Mouse (Mus musculus): Measurements from ENCODE around the gene Gipr. TPM values are rescaled to one million over a fixed set of nuclear protein-coding genes. Genes with fewer than 3 reads are reported as not detected.

The Gipr gene
- not detected for polyA plus RNA-seq (2017; shearing (Covaris generic))

GRCm38 (mm10) chr7:19165656-19166423 lies at the start of gene Gipr:
Gipr (minus strand) TSS chr7:19166127.

DNA sequence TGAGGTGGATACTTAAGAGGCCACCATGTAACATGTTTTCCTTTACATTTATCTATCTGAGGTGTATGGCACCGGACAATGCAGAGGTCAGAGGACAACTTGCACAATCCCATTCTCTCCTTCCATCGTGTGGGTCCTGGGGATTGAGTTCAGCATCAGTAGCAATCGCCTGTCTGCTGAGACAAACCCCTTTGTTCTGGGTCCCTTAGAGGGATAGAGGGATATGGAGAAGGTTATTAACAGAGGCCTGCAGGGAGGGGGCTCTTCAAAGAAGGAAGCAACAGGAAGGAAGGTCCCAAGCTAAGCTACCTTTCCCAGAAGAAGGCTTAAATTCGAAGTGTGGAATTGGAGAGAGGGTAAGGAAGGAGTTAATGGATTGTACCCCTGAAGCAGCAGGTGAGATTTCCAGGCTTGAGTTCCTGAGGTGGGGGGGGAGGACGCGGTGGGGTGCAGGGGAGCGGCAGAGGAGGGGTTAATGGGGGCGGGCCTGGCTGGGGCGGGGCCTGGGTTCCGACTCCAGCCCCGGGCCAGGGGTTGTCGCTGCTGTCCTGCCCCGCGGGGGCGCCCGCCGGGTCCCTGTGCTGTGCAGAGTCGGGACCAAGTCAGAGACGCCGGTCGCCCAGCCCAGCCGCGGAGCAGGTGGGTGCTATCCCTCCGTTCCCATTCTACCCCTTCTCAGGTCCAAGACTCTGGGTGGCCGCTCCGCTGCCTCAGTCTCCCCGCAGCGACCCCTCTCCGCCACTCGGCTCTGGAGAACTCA lies 46.2 kb upstream of the Gipr start, which contains the start of gene Gpr4:
Gene Gpr4 (plus strand): TSS at position 543 of the 760 bp plus-strand sequence.

DNA sequence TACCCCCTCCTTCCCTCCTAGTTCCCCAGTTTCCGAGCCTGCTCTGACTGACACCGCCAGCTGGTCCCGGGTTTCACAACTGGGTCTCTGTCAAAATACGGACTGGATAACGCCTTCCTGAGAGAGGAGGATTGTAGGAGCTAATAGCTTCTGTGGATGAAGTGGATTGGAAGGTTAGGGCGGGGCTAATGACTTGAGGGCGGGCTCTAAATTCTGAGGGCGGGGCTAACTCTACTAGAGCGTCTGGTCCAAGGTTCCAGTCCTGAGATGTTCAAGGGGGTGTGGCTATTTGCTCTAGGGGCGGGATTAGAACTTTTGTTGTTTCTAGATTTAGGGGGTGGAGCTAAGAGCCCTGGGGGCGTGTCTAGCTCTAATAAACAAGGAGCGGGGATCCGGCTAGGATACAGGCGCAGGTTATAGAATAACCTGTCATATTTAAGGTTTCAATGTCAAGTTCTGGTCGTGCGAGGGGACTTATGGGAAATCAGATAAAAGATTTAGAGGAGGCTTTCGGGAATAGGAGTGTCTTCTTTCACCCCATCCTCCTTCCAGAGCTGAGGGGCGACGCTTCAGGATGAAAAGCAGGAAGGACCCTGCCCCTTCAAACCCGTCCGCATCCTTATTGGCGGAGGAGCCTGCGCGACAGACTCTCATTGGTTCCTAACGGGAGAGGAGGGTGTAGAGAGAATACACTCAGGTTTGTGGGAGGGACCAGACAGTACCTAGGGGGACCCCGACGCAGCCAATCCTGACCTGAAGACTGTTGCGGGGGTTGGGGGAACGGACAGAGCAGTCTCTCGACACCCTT lies 10.0 kb upstream of the Gipr start, which contains the start of gene Eml2:
Gene Eml2 (plus strand): TSS at position 714 of the 808 bp plus-strand sequence.

GRCm38 (mm10) chr7:19149626-19150025 lies 16.3 kb downstream of the Gipr start, which contains the start of gene Snrpd2:
Snrpd2 (plus strand) TSS chr7:19149722.

DNA sequence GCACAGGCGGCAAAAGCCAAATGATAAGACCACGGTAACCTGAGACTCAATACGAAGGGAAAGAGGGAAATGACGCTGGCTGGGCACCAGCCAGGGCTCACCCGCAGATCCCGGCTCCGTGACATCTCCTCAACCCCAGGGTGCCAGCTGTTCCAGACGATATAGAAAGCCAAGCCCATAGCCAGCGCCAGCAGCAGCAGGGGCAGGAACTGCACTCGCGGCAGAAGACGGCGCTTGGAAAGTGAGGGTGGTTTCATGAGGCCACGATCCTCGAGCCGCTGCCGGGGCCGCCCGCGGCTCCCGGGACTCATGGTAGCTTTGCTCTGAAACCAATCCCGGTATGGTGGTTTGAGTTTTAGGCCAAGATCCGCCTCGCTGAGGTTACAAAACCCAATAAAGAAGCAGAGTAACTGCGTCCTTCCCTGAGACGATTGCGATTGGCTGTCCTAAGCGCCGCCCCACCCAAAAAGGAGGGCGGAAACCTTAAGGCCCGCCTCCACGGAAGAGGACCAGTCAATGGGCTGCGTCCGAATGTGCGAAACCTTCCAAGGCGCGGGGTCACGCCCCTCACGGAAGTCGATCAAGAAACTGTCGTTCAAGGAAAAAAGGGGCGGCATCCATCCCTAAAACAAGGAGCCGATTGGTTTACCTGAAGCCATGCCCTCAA lies 16.9 kb downstream of the Gipr start, which contains the start of gene Qpctl:
Gene Qpctl (minus strand): TSS at position 417 of the 667 bp plus-strand sequence.

DNA sequence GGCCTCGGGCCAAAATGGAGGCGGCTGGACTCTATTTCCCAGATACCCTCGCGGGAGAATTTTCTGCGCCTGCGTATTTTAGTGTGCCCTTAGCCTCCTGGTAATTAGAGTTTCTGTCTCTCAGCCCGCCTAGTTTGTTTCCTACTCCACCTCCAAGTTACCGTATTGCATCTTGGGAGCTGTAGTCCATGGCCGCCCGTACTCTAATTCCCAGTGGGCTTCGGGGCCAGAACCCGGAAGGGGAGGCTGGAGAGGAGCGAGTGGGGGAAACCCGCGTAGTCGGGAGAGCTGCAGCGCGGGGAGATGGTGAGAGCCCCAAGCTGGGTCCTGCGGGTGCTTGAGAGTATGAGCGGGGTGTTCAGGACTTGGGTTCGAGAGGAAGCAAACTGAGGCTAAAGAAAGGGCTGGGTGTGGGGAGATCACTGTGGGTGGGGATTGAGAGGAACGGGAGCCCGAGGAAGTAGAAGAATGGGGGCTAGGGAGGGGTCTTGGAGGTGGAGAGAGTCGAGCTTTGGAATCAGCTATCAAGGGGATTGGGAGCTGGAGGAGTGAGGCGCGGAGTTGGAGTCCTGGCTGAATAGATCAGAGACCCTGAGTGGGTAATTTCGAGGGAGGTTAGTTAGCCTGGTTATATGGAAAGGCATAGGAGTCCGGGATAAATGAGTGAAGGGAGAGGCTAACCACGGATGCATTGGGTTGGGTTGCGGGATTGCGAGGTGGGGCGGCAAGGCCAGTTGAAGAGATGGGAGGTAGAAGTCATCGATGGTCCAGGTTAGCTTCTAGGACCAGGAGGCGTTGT lies 46.1 kb downstream of the Gipr start, which contains the start of gene Fbxo46:
Gene Fbxo46 (plus strand): TSS at position 229 of the 799 bp plus-strand sequence.

GRCm38 (mm10) chr7:19118028-19118771 lies 47.7 kb downstream of the Gipr start, which contains the start of gene Gm4969:
Gm4969 (minus strand) TSS chr7:19118368.

Other genes starting within 250 kb of the Gipr start
- not detected for gene Nova2, start 240.2 kb downstream of the Gipr start, polyA plus RNA-seq (2017; shearing (Covaris generic))
- not detected for gene Nanos2, start 178.7 kb downstream of the Gipr start, polyA plus RNA-seq (2017; shearing (Covaris generic))
- 3.3 TPM for gene Mypop, start 174.9 kb downstream of the Gipr start, polyA plus RNA-seq (2017; shearing (Covaris generic))
- 6.5 TPM for gene Irf2bp1, start 162.1 kb downstream of the Gipr start, polyA plus RNA-seq (2017; shearing (Covaris generic))
- gene Foxa3, start 142.6 kb downstream of the Gipr start, polyA plus RNA-seq (2017; shearing (Covaris generic)) = not detected
- gene Sympk, start 141.8 kb downstream of the Gipr start, polyA plus RNA-seq (2017; shearing (Covaris generic)) = 23.0 TPM
- not detected for gene Rsph6a, start 111.4 kb downstream of the Gipr start, polyA plus RNA-seq (2017; shearing (Covaris generic))
- gene Dmwd, start 89.9 kb downstream of the Gipr start, polyA plus RNA-seq (2017; shearing (Covaris generic)) = not detected
- 1.4 TPM for gene Dmpk, start 82.3 kb downstream of the Gipr start, polyA plus RNA-seq (2017; shearing (Covaris generic))
- gene Six5, start 71.5 kb downstream of the Gipr start, polyA plus RNA-seq (2017; shearing (Covaris generic)) = 0.35 TPM
- gene Gm4969, start 47.8 kb downstream of the Gipr start, polyA plus RNA-seq (2017; shearing (Covaris generic)) = not detected
- gene Fbxo46, start 46.3 kb downstream of the Gipr start, polyA plus RNA-seq (2017; shearing (Covaris generic)) = 36.5 TPM
- 14.1 TPM for gene Qpctl, start 16.8 kb downstream of the Gipr start, polyA plus RNA-seq (2017; shearing (Covaris generic))
- 46.5 TPM for gene Snrpd2, start 16.4 kb downstream of the Gipr start, polyA plus RNA-seq (2017; shearing (Covaris generic))
- gene Eml2, start 10.3 kb upstream of the Gipr start, polyA plus RNA-seq (2017; shearing (Covaris generic)) = 38.3 TPM
- gene Gpr4, start 46.4 kb upstream of the Gipr start, polyA plus RNA-seq (2017; shearing (Covaris generic)) = 0.10 TPM
- gene Opa3, start 62.2 kb upstream of the Gipr start, polyA plus RNA-seq (2017; shearing (Covaris generic)) = 25.0 TPM
- 290 TPM for gene Vasp, start 105.7 kb upstream of the Gipr start, polyA plus RNA-seq (2017; shearing (Covaris generic))
- 3.4 TPM for gene Ppm1n, start 113.9 kb upstream of the Gipr start, polyA plus RNA-seq (2017; shearing (Covaris generic))
- gene Rtn2, start 116.5 kb upstream of the Gipr start, polyA plus RNA-seq (2017; shearing (Covaris generic)) = not detected
- gene Fosb, start 143.9 kb upstream of the Gipr start, polyA plus RNA-seq (2017; shearing (Covaris generic)) = 0.62 TPM
- 98.2 TPM for gene Ercc1, start 178.7 kb upstream of the Gipr start, polyA plus RNA-seq (2017; shearing (Covaris generic))
- gene Cd3eap, start 193.4 kb upstream of the Gipr start, polyA plus RNA-seq (2017; shearing (Covaris generic)) = 13.1 TPM
- gene Ppp1r13l, start 193.6 kb upstream of the Gipr start, polyA plus RNA-seq (2017; shearing (Covaris generic)) = 0.45 TPM
- gene Ercc2, start 215.9 kb upstream of the Gipr start, polyA plus RNA-seq (2017; shearing (Covaris generic)) = 11.8 TPM
- 19.1 TPM for gene Klc3, start 238.0 kb upstream of the Gipr start, polyA plus RNA-seq (2017; shearing (Covaris generic))
- not detected for gene Ckm, start 238.6 kb upstream of the Gipr start, polyA plus RNA-seq (2017; shearing (Covaris generic))